Mouse (Mus musculus) midbrain, embryonic 16.5 days (tissue): ENCODE data around the gene Smtnl1. TPM values are rescaled to one million over a fixed set of nuclear protein-coding genes. Genes with fewer than 3 reads are reported as not detected.

Source experiments
- ATAC-seq: fragments of 200-750 bp; cut with Nextera tagmentation; 2 replicates; pipeline ENCODE4 v1.8.0; 2017; ENCODE audit warnings: moderate TSS enrichment
- H3K27ac ChIP-seq: fragments of 300-500 bp; sonication (generic); 2 replicates; pipeline ENCODE4 v1.5.1; 2014; ENCODE audit warnings: mild to moderate bottlenecking, low read length, mixed read lengths
- H3K27me3 ChIP-seq: fragments of 300-500 bp; sonication (generic); 2 replicates; pipeline ENCODE4 v1.6.1; 2014; ENCODE audit warnings: low read depth, low read length, mixed read lengths; ENCODE audit not compliant: control insufficient read depth, insufficient read depth
- H3K36me3 ChIP-seq: fragments of 300-500 bp; sonication (generic); 2 replicates; pipeline ENCODE4 v1.6.1; 2014; ENCODE audit warnings: mild to moderate bottlenecking, low read length, moderate library complexity, mixed read lengths; ENCODE audit not compliant: control insufficient read depth, insufficient read depth
- H3K4me1 ChIP-seq: fragments of 300-500 bp; sonication (generic); 2 replicates; pipeline ENCODE4 v1.6.1; 2014; ENCODE audit warnings: mild to moderate bottlenecking, low read length, mixed read lengths; ENCODE audit not compliant: control insufficient read depth, insufficient read depth
- H3K4me2 ChIP-seq: fragments of 300-500 bp; sonication (generic); 2 replicates; pipeline ENCODE4 v1.6.1; 2014; ENCODE audit warnings: mild to moderate bottlenecking, low read length, mixed read lengths
- H3K4me3 ChIP-seq: fragments of 300-500 bp; sonication (generic); 2 replicates; pipeline ENCODE4 v1.5.1; 2014; ENCODE audit warnings: low read depth, mild to moderate bottlenecking, low read length, moderate library complexity, mixed read lengths
- H3K9ac ChIP-seq: fragments of 300-500 bp; sonication (generic); 2 replicates; pipeline ENCODE4 v1.6.1; 2014; ENCODE audit warnings: low read depth, low read length, mixed read lengths
- H3K9me3 ChIP-seq: fragments of 300-500 bp; sonication (generic); replicated peaks from 2 replicates; pipeline ENCODE4 v1.6.1; 2014; ENCODE audit warnings: mild to moderate bottlenecking, low read length, mixed read lengths; ENCODE audit not compliant: control insufficient read depth, poor library complexity, severe bottlenecking
- WGBS: fragments of 180-500 bp; shearing (Covaris S2); extraction: QIAGEN DNeasy Blood & Tissue Kit; methylation state at CpG from one replicate; pipeline ENCODE4 v1.1.7; 2014; 5-methylcytosine and 5-hydroxymethylcytosine counted together
- polyA plus RNA-seq: library from polyadenylated mRNA; unstranded; fragments of >200 nt; fragmentation: Nextera tagmentation; extraction: Ambion mirVana; gene quantifications from 2 replicates; pipeline ENCODE4 v1.2.1, GENCODE M21; 2015

Smtnl1 gene
- polyA plus RNA-seq, 1 experiment from 2014 or later = not detected

GRCm38 (mm10) chr2:84840016-84840747 lies 17.7 kb upstream of the Smtnl1 start:
- Histone ChIP-seq H3K4me3 (peak overlapping the region; percentile 61), H3K27ac (no peak overlapping the region), H3K9me3 (no peaks in the 10 kb centered on the region), H3K36me3 (no peaks in the 10 kb centered on the region), H3K4me1 (peaks cover 19% of the 10 kb centered on the region), H3K27me3 (peaks cover 48% of the 10 kb centered on the region), H3K9ac (peak overlapping the region; percentile 67), H3K4me2 (peak overlapping the region; percentile 100)
- under 1% methylated on average over 54 of the region's 54 CpGs for WGBS
- peak; percentile 83 for ATAC-seq

DNA sequence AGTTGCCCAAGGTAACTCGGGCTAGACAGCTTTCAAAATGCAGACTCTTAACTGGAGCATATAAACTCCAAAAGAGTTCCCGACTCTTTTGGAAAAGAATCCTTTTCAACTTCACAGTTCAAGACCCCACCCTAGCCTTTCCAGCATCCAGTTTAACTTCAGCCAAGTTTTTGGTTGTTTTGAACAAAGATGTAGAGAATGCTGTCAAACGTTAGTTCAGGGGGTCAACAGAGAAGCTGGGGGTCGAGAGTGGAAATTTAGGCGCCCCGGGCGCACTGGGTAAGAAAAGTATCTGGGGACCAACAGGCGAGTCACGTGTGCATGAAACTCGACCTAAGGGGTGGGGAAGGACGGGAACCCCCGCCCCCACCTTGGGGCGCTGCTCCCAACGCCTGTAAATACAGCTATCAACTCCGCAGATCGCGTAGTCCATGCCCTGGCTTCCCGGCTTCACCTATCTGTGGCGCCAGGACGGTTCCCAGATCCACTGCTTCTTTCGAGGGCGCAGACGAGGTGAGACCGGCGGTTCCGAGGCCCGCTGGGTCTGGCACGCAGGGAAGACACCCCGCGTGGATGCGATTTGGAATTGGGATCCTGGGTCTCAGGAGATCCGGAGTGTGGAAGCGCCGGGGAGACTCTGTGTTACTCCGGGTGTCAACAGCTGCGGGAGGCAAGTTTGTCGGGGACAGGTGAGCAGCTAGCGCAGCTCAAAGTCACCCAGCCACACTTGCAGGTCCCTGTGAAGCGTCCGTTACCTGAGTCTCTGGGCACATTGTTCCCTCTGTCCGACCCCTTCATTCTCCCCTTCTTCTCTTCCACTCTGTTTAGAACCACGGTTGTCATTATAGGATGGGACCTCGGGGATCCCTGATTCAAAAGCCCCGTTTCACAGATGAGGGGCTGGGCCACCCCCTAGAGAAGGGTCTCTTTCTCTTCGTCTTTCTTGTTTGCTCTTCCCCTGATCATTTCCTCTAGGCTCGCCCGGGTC lies 16.8 kb upstream of the Smtnl1 start:
- peak overlapping the region; percentile 100 for H3K4me2 ChIP-seq
- H3K4me1 ChIP-seq = peaks cover 19% of the 10 kb centered on the region
- peaks cover 48% of the 10 kb centered on the region for H3K27me3 ChIP-seq
- H3K27ac ChIP-seq = no peak overlapping the region
- no peak; the same call in 1 of the 2 replicates for ATAC-seq
- H3K36me3 ChIP-seq = no peaks in the 10 kb centered on the region
- WGBS = under 1% methylated on average over 47 of the region's 47 CpGs
- peak overlapping the region; percentile 61 for H3K4me3 ChIP-seq
- H3K9ac ChIP-seq = peak overlapping the region; percentile 67
- no peaks in the 10 kb centered on the region for H3K9me3 ChIP-seq

DNA sequence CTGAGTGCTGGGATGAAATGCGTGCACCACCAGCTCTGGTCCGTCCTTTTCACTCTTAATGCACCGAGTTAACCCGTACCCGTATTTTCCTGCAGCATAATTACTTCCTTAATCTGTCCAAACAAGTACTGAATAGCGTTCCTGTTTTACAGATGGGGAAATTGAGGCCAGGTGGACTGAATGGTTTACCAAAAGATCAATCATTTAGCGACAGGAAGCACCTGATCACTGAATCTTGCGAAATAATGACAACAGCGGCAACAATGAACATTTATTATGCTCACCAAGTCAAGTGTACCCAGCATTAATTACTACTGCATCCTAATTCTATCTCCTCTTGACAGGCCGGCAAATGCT lies 16.1 kb upstream of the Smtnl1 start, which contains the start of gene Slc43a1:
Gene Slc43a1, plus strand, starts transcription at position 258 of the 357 bp plus-strand sequence.
- no peak for ATAC-seq
- Histone ChIP-seq H3K4me2 (peak within 1 kb of the TSS; percentile 100), H3K9me3 (no peaks in the 10 kb centered on the region), H3K4me1 (peaks cover 19% of the 10 kb centered on the region), H3K4me3 (peak within 1 kb of the TSS; percentile 61), H3K27ac (no peak within 1 kb of the TSS), H3K36me3 (no peaks in the 10 kb centered on the region), H3K27me3 (peaks cover 48% of the 10 kb centered on the region), H3K9ac (peak within 1 kb of the TSS; percentile 67)
- 20% methylated on average over 10 of the region's 10 CpGs for WGBS

DNA sequence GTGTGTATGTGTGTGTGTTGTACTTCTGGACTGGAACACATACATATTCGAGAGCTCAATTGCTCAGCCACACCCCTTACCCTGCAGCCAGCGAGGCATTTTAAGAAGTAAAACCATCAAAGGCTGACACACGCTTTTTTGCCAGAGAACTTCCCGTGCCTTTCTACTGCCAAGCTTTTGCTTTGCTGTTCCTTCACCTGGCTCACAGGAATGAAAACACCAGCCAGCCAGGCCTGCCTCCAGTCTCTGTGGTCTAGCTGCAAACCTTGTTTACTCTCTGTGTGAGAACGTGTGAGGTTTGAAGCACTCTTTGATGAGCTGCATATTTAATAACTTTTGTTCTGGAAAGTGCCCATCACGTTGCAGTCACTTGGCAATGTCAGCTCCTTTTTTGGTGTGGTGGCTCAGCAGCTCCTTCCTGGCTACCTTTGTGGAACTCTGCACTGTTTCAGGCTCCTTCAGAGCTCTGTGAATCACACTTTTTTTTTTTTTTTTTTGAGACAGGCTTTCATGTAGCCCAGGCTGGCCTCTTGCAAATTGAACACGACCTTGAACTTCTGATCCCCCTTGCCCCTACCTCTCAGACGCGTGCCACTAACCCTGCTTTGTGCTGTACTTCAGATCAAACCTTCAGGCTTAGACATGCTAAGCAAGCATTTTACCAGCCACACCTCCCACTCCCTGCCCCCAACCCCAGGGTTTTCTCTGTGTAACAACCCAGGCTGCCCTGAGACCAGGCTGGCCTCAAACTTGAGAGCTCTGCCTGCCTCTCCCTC lies 15.6 kb upstream of the Smtnl1 start:
- Histone ChIP-seq H3K9ac (no peak overlapping the region), H3K4me3 (no peak overlapping the region), H3K27me3 (peaks cover 48% of the 10 kb centered on the region), H3K4me1 (peaks cover 19% of the 10 kb centered on the region), H3K4me2 (no peak overlapping the region), H3K9me3 (no peaks in the 10 kb centered on the region), H3K36me3 (no peaks in the 10 kb centered on the region), H3K27ac (no peak overlapping the region)
- no peak for ATAC-seq
- WGBS = 31% methylated on average over 9 of the region's 9 CpGs

DNA sequence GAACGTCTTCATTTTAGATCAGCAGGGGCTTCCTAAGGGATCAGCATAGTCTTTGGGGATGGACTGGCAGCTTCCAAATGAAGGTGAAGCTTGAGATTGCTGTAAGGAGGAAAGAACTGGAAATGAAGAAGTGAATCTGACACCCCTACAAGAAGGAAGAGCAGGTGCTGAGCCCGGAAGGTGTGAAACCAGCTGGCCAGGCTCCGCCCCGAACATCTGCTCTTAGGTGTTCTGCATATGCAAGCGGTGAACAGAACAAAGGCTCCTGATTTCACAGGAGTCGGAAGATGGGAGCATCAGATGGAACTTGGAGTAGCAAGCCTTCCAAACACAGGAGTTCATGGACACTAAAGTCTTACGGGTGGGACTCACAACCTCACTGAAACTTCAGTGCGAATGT lies 14.7 kb upstream of the Smtnl1 start:
- no peak overlapping the region for H3K27ac ChIP-seq
- whole genome bisulfite sequencing = 71% methylated on average over 8 of the region's 8 CpGs
- no peaks in the 10 kb centered on the region for H3K9me3 ChIP-seq
- H3K4me1 ChIP-seq = peaks cover 19% of the 10 kb centered on the region
- no peak overlapping the region for H3K4me2 ChIP-seq
- H3K4me3 ChIP-seq = no peak overlapping the region
- no peak for ATAC-seq
- H3K36me3 ChIP-seq = no peaks in the 10 kb centered on the region
- H3K9ac ChIP-seq = no peak overlapping the region
- peaks cover 47% of the 10 kb centered on the region for H3K27me3 ChIP-seq

GRCm38 (mm10) chr2:84831666-84832391 lies 9.4 kb upstream of the Smtnl1 start:
- Histone ChIP-seq H3K4me2 (no peak overlapping the region), H3K9me3 (no peaks in the 10 kb centered on the region), H3K9ac (no peak overlapping the region), H3K36me3 (peaks cover 2% of the 10 kb centered on the region; the same call in 1 of the 2 replicates), H3K27ac (no peak overlapping the region), H3K4me1 (peaks cover 8% of the 10 kb centered on the region), H3K4me3 (no peak overlapping the region), H3K27me3 (peaks cover 1% of the 10 kb centered on the region; the same call in 1 of the 2 replicates)
- WGBS = 32% methylated on average over 10 of the region's 10 CpGs
- ATAC-seq = peak; percentile 72

- Histone ChIP-seq H3K9me3 (no peaks in the 10 kb centered on the region), H3K27me3 (no peaks in the 10 kb centered on the region), H3K4me3 (peak overlapping the region; percentile 89), H3K36me3 (peaks cover 2% of the 10 kb centered on the region; the same call in 1 of the 2 replicates), H3K4me1 (peaks cover 11% of the 10 kb centered on the region), H3K4me2 (peak overlapping the region; percentile 88), H3K27ac (no peak overlapping the region), H3K9ac (peak overlapping the region; percentile 62)
- 1% methylated on average over 29 of the region's 29 CpGs for WGBS
- peak; percentile 42; the same call in 1 of the 2 replicates for ATAC-seq
Observed at GRCm38 (mm10) chr2:84827283-84827920, 5.0 kb upstream of the Smtnl1 start.
